Mouse (Mus musculus) stomach, postnatal 0 days (tissue): ENCODE data around the gene Gimd1.

ENCODE experiments used
- CTCF ChIP-seq: IDR thresholded peaks from 2 replicates; pipeline ENCODE4 v1.5.1; 2016; ENCODE audit warnings: antibody characterized with exemption, low read depth, mild to moderate bottlenecking, moderate library complexity
- EP300 ChIP-seq: optimal IDR thresholded peaks from 2 replicates; pipeline ENCODE3; 2016; ENCODE audit warnings: antibody characterized with exemption

DNA sequence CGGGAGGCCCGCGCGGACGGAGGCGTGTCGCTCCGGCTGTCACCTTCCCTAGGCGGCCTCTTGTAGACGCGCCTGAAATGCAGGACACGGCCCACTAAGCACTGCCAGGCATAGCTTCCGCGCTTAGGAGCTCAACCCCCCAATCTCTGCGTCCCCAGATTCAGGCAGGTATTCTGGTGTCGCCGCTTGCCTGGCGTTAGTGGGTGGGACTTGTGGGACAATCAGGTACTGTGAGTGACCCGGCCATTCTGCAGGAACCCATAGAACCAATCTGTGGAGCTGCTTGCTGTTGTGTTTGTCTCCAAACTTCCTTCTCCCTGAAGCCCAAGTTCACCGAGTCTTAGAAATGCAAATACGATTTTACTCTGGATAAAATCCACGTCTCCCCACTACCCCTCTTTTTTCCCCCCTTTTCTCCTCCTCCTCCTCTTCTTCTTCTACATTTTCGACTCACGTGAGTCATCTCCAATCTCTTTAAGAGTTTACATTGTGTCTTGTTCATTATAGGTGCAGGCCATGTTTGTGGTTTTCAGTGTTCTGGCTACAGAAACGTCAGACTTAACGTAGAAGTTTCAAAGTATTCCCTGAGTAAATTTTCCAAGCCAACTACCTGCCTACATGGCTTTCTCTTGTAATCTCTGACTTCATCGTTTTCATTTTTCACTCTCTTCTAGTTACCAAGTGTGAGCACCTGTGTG lies 54.8 kb downstream of the Gimd1 start, which contains the start of gene Aimp1:
- no peak for TF ChIP-seq CTCF
- no peak for TF ChIP-seq EP300
